Comparison of ENCODE assay signal across 18 mouse cellular contexts in the genomic region with DNA sequence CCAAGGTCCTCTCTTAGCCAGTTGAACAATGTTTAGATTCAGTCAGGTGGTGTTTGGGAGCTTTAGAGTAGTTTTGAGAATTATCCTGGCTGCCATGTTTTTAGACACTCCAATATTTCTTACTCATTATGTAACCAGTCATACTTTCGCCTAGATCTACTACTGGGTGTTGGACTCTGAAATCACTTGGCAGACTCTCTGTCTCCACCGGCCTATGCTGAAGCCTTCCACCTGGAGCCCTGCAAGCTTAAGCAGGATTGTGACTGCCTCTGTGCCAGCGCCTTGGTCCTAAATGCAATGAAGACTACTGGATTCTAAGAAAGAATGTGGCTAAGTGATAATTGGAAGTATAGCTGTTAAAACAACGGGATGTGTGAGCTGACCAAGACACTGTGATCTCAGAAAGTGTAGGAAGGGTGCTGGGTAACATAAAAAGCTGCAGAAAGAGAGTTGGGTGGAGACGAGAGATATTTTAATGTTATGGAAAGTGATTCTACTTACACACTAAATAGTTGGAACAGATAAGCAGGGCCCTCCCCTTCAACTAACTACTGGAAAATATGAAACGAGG. TPM values are rescaled to one million over a fixed set of nuclear protein-coding genes. Genes with fewer than 3 reads are reported as not detected.
"Had no signal": no experiment of that assay in that cellular context is flagged by ENCODE, and none has a peak within 500 bp of the region (broad histone marks: within the 10 kb centered on the region; RNA-seq: fewer than 3 reads in every experiment).

No protein-coding gene starts in this region.

- H3K36me3 ChIP-seq: stomach, embryonic 15.5 days had no signal

- H3K4me1 ChIP-seq: limb, embryonic 15.5 days; neural tube, embryonic 15.5 days; stomach, embryonic 15.5 days had no signal

- ATAC-seq: intestine, postnatal 0 days had no signal

- DNase-seq: lung, adult 18-20 months; midbrain, embryonic 14.5 days; thymus, adult 2 months; thymus, postnatal 4 days had no signal

- H3K9me3 ChIP-seq: limb, embryonic 15.5 days; neural tube, embryonic 15.5 days; stomach, embryonic 15.5 days had no signal

- H3K27ac ChIP-seq: kidney, postnatal 0 days; left cerebral cortex, adult 2 months; limb, embryonic 15.5 days; liver, embryonic 14.5 days; neural tube, embryonic 15.5 days; stomach, embryonic 15.5 days had no signal

- H3K4me2 ChIP-seq: limb, embryonic 15.5 days; neural tube, embryonic 15.5 days; stomach, embryonic 15.5 days had no signal

- H3K4me3 ChIP-seq: left cerebral cortex, adult 2 months; limb, embryonic 15.5 days; myocyte; neural tube, embryonic 15.5 days; stomach, embryonic 15.5 days had no signal

- H3K27me3 ChIP-seq: limb, embryonic 15.5 days; neural tube, embryonic 15.5 days; stomach, embryonic 15.5 days had no signal

- H3K9ac ChIP-seq: limb, embryonic 15.5 days; liver, embryonic 14.5 days; neural tube, embryonic 15.5 days; stomach, embryonic 15.5 days had no signal

RNA-seq across cellular contexts. Expression of a gene that starts 57.1 kb away (rescaled TPM):
- total RNA-seq: layer of hippocampus, postnatal 25 days; left cerebral cortex, adult 2 months; left cerebral cortex, postnatal 14 days; megakaryocyte-erythroid progenitor cell, adult 5-6 weeks had no signal
- polyA plus RNA-seq: intestine, postnatal 0 days; kidney, postnatal 0 days; limb, embryonic 11.5 days; limb, embryonic 15.5 days; liver, embryonic 14.5 days; midbrain, embryonic 14.5 days; myocyte; neural tube, embryonic 11.5 days; neural tube, embryonic 15.5 days; spleen, adult 2 months; stomach, embryonic 15.5 days; thymus, adult 2 months had no signal
